Mouse (Mus musculus): ENCODE data around the gene Caskin2. TPM values are rescaled to one million over a fixed set of nuclear protein-coding genes. Genes with fewer than 3 reads are reported as not detected.
"Not testable (repeated sequence)": the region's sequence is repeated elsewhere in the genome, so short reads cannot be mapped to it uniquely, and the experiment has no call there.

Caskin2 gene
- polyA plus RNA-seq, 1 experiment from 2014 or later = 6.6 TPM

DNA sequence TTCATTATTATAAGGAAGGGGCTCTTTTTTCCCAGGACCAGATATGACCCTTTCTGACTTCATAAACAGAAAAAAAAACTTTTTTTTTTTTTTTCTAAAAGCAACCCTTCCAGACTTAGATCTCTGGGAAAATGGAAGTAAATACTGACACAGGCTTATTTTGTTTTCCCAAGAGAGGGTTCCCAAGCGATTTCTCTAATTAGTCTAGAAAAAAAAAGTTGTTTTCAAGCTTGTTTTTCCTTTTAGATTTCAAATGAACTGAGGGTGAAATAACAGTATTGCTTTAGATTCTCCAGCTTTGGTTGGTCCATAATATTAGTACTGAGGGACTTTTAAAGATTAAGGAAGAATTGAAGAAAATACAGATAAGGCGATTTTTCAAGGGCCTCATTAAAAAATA is 48.7 kb downstream of the Caskin2 start:
- Histone ChIP-seq H3K27ac (replicated peaks) (no peak overlapping the region), H3K4me3 (ENCODE audit: low read depth, low read length) (peak overlapping the region; percentile 84), H3K4me1 (replicated peaks; ENCODE audit: control insufficient read depth, insufficient read depth) (0 out of 2 replicates have a peak, but pooled peaks cover 3% of the 10 kb centered on the region), H3K27me3 (ENCODE audit: control insufficient read depth, insufficient read depth, low read length) (no peaks in the 10 kb centered on the region), H3K9me3 (ENCODE audit: control insufficient read depth, low read length) (no peaks in the 10 kb centered on the region), H3K4me2 (replicated peaks; ENCODE audit: low read depth) (peak overlapping the region; percentile 79), H3K9ac (ENCODE audit: low read length) (0 out of 2 replicates have a peak overlapping the region, but pooled peaks have one; percentile 27), H3K36me3 (ENCODE audit: control insufficient read depth, insufficient read depth, low read length) (no peaks in the 10 kb centered on the region)
- WGBS = 22% methylated on average over 2 of the region's 2 CpGs
- DNase-seq (ENCODE audit: low spot score) (no peak), ATAC-seq (ENCODE audit: low FRiP score, low TSS enrichment) (no peak)
- TF ChIP-seq CTCF (IDR thresholded peaks at IDR 0.05; ENCODE audit: low read depth) (no peak), EP300 (optimal IDR thresholded peaks at IDR 0.05) (no peak)

DNA sequence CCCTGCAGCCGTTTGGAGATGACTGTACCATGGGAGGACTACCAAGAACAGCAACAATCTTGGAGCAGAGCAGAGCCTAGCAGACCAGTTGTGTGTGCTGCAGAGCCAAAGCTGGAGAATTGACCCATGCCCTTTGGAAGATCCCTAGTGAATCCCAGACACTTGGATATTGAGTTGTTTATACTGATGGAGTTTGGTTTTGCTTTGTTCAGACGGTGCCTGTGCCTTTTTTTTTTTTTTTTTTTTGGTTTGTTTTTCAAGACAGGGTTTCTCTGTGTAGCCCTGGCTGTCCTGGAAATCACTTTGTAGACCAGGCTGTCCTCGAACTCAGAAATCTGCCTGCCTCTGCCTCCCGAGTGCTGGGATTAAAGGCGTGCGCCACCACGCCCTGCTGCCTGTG is 51.3 kb downstream of the Caskin2 start:
- H3K9ac ChIP-seq (ENCODE audit: low read length); DNase-seq (ENCODE audit: low spot score); H3K9me3 ChIP-seq (ENCODE audit: control insufficient read depth, low read length); H3K4me3 ChIP-seq (ENCODE audit: low read depth, low read length); H3K27me3 ChIP-seq (ENCODE audit: control insufficient read depth, insufficient read depth, low read length); H3K4me2 ChIP-seq (replicated peaks; ENCODE audit: low read depth); H3K36me3 ChIP-seq (ENCODE audit: control insufficient read depth, insufficient read depth, low read length); H3K27ac ChIP-seq (replicated peaks); H3K4me1 ChIP-seq (replicated peaks; ENCODE audit: control insufficient read depth, insufficient read depth); ATAC-seq (ENCODE audit: low FRiP score, low TSS enrichment): not testable (repeated sequence)
- WGBS = 84% methylated on average over 7 of the region's 7 CpGs

DNA sequence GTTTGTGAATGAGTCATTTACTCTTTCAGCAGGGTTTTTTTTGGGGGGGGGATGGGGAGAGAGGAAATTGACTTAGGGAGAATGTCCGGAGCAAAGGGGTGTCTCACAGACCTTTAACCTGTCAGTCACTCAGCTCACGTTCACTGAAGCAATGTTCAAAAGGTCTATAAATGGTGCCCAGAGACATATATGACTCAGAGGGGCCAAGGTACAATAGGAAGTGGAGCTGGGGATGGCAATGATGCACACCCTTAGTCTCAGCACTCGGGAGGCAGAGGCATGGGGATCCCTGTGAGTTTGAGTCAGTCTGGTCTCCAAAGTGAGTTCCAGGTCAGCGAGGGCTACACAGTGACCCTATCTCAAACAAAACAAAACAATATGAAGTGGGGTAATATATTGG is 60.0 kb downstream of the Caskin2 start:
- Histone ChIP-seq H3K9ac (ENCODE audit: low read length) (no peak overlapping the region), H3K9me3 (ENCODE audit: control insufficient read depth, low read length) (no peaks in the 10 kb centered on the region), H3K4me3 (ENCODE audit: low read depth, low read length) (no peak overlapping the region), H3K4me2 (replicated peaks; ENCODE audit: low read depth) (no peak overlapping the region), H3K27me3 (ENCODE audit: control insufficient read depth, insufficient read depth, low read length) (no peaks in the 10 kb centered on the region), H3K4me1 (replicated peaks; ENCODE audit: control insufficient read depth, insufficient read depth) (no peaks in the 10 kb centered on the region), H3K27ac (replicated peaks) (no peak overlapping the region), H3K36me3 (ENCODE audit: control insufficient read depth, insufficient read depth, low read length) (no peaks in the 10 kb centered on the region)
- no peak for TF ChIP-seq CTCF (IDR thresholded peaks at IDR 0.05; ENCODE audit: low read depth)
- no peak for TF ChIP-seq EP300 (optimal IDR thresholded peaks at IDR 0.05)
- no peak for DNase-seq (ENCODE audit: low spot score)
- WGBS = 58% methylated on average over 4 of the region's 4 CpGs
- peak; percentile 67; the same call in 1 of the 2 replicates for ATAC-seq (ENCODE audit: low FRiP score, low TSS enrichment)

DNA sequence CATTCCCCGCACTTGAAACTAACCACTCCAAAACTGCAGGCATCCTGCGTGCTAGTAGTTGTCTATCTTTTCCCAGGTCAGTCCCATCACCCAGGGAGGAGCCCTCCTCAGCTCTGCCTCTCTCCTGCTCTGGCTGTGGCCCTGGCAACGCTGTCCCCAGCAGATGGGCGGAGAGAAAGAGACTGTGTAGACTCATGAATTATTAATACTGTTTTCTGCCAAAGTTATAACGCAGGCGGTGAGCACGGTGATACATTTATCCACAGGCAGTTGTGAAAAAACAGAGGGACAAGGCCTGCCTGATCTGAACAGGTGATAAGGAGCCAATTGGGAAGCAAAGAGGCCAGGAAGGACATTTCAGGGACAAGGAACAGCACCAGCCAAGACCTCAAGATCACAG is 60.8 kb downstream of the Caskin2 start:
- TF ChIP-seq CTCF (IDR thresholded peaks at IDR 0.05; ENCODE audit: low read depth) = no peak
- TF ChIP-seq EP300 (optimal IDR thresholded peaks at IDR 0.05) = no peak
- H3K27ac ChIP-seq (replicated peaks) = no peak overlapping the region
- DNase-seq (ENCODE audit: low spot score) = no peak
- no peak overlapping the region for H3K9ac ChIP-seq (ENCODE audit: low read length)
- ATAC-seq (ENCODE audit: low FRiP score, low TSS enrichment) = 0 out of 2 replicates have a peak, but pooled peaks have one; percentile 15
- H3K36me3 ChIP-seq (ENCODE audit: control insufficient read depth, insufficient read depth, low read length) = no peaks in the 10 kb centered on the region
- H3K4me2 ChIP-seq (replicated peaks; ENCODE audit: low read depth) = no peak overlapping the region
- no peak overlapping the region for H3K4me3 ChIP-seq (ENCODE audit: low read depth, low read length)
- no peaks in the 10 kb centered on the region for H3K4me1 ChIP-seq (replicated peaks; ENCODE audit: control insufficient read depth, insufficient read depth)
- no peaks in the 10 kb centered on the region for H3K9me3 ChIP-seq (ENCODE audit: control insufficient read depth, low read length)
- 77% methylated on average over 7 of the region's 7 CpGs for WGBS
- H3K27me3 ChIP-seq (ENCODE audit: control insufficient read depth, insufficient read depth, low read length) = no peaks in the 10 kb centered on the region

DNA sequence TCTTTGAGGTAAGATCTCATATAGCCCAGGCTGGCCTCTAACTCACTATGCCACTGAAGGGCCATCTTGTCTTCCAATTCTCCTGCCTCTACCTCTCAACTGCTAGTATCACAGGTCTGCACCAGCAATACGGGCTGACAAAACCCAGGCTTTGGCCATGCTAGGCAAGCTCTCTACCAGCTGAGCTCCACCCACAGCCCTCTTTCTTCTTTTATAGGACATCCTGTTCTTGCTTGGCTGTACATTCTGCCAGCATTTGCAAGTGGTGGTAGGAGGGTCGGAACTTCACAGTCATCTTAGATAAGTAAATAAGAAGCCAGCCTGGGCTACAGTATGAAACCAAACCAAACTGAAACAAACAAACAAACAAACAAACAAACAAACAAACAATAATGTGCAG is 61.7 kb downstream of the Caskin2 start:
- ATAC-seq (ENCODE audit: low FRiP score, low TSS enrichment) (no peak), DNase-seq (ENCODE audit: low spot score) (no peak)
- Histone ChIP-seq H3K4me3 (ENCODE audit: low read depth, low read length) (no peak overlapping the region), H3K4me2 (replicated peaks; ENCODE audit: low read depth) (no peak overlapping the region), H3K4me1 (replicated peaks; ENCODE audit: control insufficient read depth, insufficient read depth) (no peaks in the 10 kb centered on the region), H3K36me3 (ENCODE audit: control insufficient read depth, insufficient read depth, low read length) (no peaks in the 10 kb centered on the region), H3K9ac (ENCODE audit: low read length) (no peak overlapping the region), H3K27me3 (ENCODE audit: control insufficient read depth, insufficient read depth, low read length) (no peaks in the 10 kb centered on the region), H3K27ac (replicated peaks) (no peak overlapping the region), H3K9me3 (ENCODE audit: control insufficient read depth, low read length) (no peaks in the 10 kb centered on the region)
- WGBS = 50% methylated on average over 2 of the region's 2 CpGs
- TF ChIP-seq EP300 (optimal IDR thresholded peaks at IDR 0.05) (no peak), CTCF (IDR thresholded peaks at IDR 0.05; ENCODE audit: low read depth) (no peak)

DNA sequence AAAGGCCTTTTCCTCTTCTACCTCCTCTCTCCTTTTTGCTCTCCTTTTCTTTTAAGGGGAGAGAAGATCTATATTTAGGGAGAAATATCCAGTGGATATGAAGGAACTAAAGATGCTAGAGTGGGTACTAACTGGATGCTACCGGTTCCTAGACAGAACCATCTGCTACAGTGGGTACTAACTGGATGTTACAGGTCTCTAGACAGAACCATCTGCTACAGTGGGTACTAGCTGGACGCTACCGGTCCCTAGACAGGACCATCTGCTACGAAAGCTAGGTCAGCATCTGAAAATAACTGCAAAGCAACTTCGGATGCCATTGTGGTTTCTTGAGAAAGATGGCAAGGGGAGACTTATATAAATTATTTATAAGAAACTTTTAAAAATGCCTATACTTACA is 63.6 kb downstream of the Caskin2 start:
- Histone ChIP-seq H3K9me3 (ENCODE audit: control insufficient read depth, low read length) (no peaks in the 10 kb centered on the region), H3K27ac (replicated peaks) (no peak overlapping the region), H3K36me3 (ENCODE audit: control insufficient read depth, insufficient read depth, low read length) (no peaks in the 10 kb centered on the region), H3K4me3 (ENCODE audit: low read depth, low read length) (no peak overlapping the region), H3K27me3 (ENCODE audit: control insufficient read depth, insufficient read depth, low read length) (no peaks in the 10 kb centered on the region), H3K4me2 (replicated peaks; ENCODE audit: low read depth) (no peak overlapping the region), H3K4me1 (replicated peaks; ENCODE audit: control insufficient read depth, insufficient read depth) (no peaks in the 10 kb centered on the region), H3K9ac (ENCODE audit: low read length) (no peak overlapping the region)
- ATAC-seq (ENCODE audit: low FRiP score, low TSS enrichment) = no peak
- WGBS = 87% methylated on average over 5 of the region's 5 CpGs
- TF ChIP-seq EP300 (optimal IDR thresholded peaks at IDR 0.05) = no peak
- no peak for TF ChIP-seq CTCF (IDR thresholded peaks at IDR 0.05; ENCODE audit: low read depth)
- DNase-seq (ENCODE audit: low spot score) = no peak

Small RNAs within 50 kb of the gene (microRNA-seq; reads per million reads assigned to microRNA genes)
- not detected for gene Mir5621

Other genes starting within 250 kb of the Caskin2 start
- gene Nup85, start 249.2 kb downstream of the Caskin2 start, polyA plus RNA-seq (2015; fragmentation: Nextera tagmentation; extraction: Ambion mirVana) = 44.6 and 47.2 TPM in 2 replicates
- 52.6 and 58.4 TPM in 2 replicates for gene Mrps7, start 209.7 kb downstream of the Caskin2 start, polyA plus RNA-seq (2015; fragmentation: Nextera tagmentation; extraction: Ambion mirVana)
- 5.2 TPM in 2 replicates for gene Gga3, start 209.6 kb downstream of the Caskin2 start, polyA plus RNA-seq (2015; fragmentation: Nextera tagmentation; extraction: Ambion mirVana)
- 48.9 and 52.3 TPM in 2 replicates for gene Mif4gd, start 200.7 kb downstream of the Caskin2 start, polyA plus RNA-seq (2015; fragmentation: Nextera tagmentation; extraction: Ambion mirVana)
- gene Slc25a19, start 185.3 kb downstream of the Caskin2 start, polyA plus RNA-seq (2015; fragmentation: Nextera tagmentation; extraction: Ambion mirVana) = 12.5 and 14.0 TPM in 2 replicates
- 54.2 and 58.8 TPM in 2 replicates for gene Grb2, start 105.0 kb downstream of the Caskin2 start, polyA plus RNA-seq (2015; fragmentation: Nextera tagmentation; extraction: Ambion mirVana)
- gene Tmem94, start 48.2 kb downstream of the Caskin2 start, polyA plus RNA-seq (2015; fragmentation: Nextera tagmentation; extraction: Ambion mirVana) = 8.2 and 10.0 TPM in 2 replicates
- gene Tsen54, start 1.1 kb upstream of the Caskin2 start, polyA plus RNA-seq (2015; fragmentation: Nextera tagmentation; extraction: Ambion mirVana) = 18.8 and 20.1 TPM in 2 replicates
- 58.4 and 63.5 TPM in 2 replicates for gene Llgl2, start 10.4 kb upstream of the Caskin2 start, polyA plus RNA-seq (2015; fragmentation: Nextera tagmentation; extraction: Ambion mirVana)
- 16.0 and 18.2 TPM in 2 replicates for gene Myo15b, start 44.8 kb upstream of the Caskin2 start, polyA plus RNA-seq (2015; fragmentation: Nextera tagmentation; extraction: Ambion mirVana)
- gene Smim5, start 86.3 kb upstream of the Caskin2 start, polyA plus RNA-seq (2015; fragmentation: Nextera tagmentation; extraction: Ambion mirVana) = 16.8 and 17.9 TPM in 2 replicates
- 184 and 185 TPM in 2 replicates for gene Smim6, start 98.4 kb upstream of the Caskin2 start, polyA plus RNA-seq (2015; fragmentation: Nextera tagmentation; extraction: Ambion mirVana)
- gene Sap30bp, start 119.6 kb upstream of the Caskin2 start, polyA plus RNA-seq (2015; fragmentation: Nextera tagmentation; extraction: Ambion mirVana) = 23.6 and 27.0 TPM in 2 replicates
- gene Recql5, start 119.8 kb upstream of the Caskin2 start, polyA plus RNA-seq (2015; fragmentation: Nextera tagmentation; extraction: Ambion mirVana) = 7.2 and 8.1 TPM in 2 replicates
- 12.7 and 14.6 TPM in 2 replicates for gene Itgb4, start 161.1 kb upstream of the Caskin2 start, polyA plus RNA-seq (2015; fragmentation: Nextera tagmentation; extraction: Ambion mirVana)
- 119 and 126 TPM in 2 replicates for gene Galk1, start 199.1 kb upstream of the Caskin2 start, polyA plus RNA-seq (2015; fragmentation: Nextera tagmentation; extraction: Ambion mirVana)
- gene H3f3b, start 214.3 kb upstream of the Caskin2 start, polyA plus RNA-seq (2015; fragmentation: Nextera tagmentation; extraction: Ambion mirVana) = 1,343 and 1,357 TPM in 2 replicates
- gene Unk, start 216.7 kb upstream of the Caskin2 start, polyA plus RNA-seq (2015; fragmentation: Nextera tagmentation; extraction: Ambion mirVana) = 8.3 and 9.1 TPM in 2 replicates

All from stomach, postnatal 0 days (tissue).